Mouse (Mus musculus) cerebellum, postnatal 36 days (tissue): ENCODE measurements around the gene Tpmt.

Experiments used
- DNase-seq, 2 experiments: peaks; one replicate each; pipeline ENCODE4 v3.0.0; 2021 to 2022; ENCODE audit warnings: mixed read lengths in 2 of 2

Gene Tpmt

GRCm38 (mm10) chr13:47042024-47042633 is 2.4 kb downstream of the Tpmt start:
- DNase-seq = no peak

DNA sequence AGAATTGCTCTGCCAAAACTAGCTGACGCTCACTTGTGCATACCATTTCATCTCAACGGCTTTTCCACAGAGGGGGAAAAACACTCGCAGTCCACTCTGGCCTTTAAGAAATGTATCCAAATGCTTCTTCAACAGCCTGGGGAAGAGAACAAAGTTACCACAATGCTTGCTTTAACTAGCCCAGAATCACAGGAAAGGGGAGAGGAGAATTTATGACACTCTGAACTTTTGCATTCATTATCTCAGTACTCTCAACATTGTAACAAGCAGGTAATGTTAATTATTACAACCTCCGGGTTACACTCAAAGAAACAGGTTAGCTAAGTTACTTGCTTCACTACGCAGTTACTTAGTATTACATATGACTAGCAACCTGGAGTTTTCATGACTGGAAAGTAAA is 4.5 kb downstream of the Tpmt start:
- DNase-seq = no peak

GRCm38 (mm10) chr13:47037946-47038345 is 6.6 kb downstream of the Tpmt start:
- no peak for DNase-seq

GRCm38 (mm10) chr13:47033602-47034001 is 10.9 kb downstream of the Tpmt start:
- no peak for DNase-seq

- no peak for DNase-seq
Measured at GRCm38 (mm10) chr13:47030376-47031107, 14.0 kb downstream of the Tpmt start.

DNA sequence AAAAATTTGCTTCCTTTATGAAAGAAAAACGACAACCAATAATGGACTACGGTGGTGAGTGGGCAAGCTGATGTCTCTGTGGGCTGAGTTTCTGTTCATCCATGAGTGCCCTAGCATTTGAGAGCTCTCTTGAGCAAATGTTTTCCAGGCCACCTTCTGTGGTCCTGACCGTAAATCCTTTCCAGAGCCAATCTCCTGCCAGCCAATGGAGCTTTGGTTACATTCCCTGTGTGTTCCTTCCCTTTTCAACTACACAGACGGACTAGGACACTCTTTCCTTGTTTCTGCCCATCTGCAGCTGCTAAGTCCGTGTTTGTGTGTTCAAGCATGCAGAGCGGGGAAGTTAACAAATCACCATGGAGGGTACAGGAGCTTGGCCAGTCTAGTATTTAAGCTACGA is 23.7 kb downstream of the Tpmt start:
- no peak for DNase-seq

- DNase-seq = no peak
Measured at GRCm38 (mm10) chr13:47019774-47020173, 24.8 kb downstream of the Tpmt start.

DNA sequence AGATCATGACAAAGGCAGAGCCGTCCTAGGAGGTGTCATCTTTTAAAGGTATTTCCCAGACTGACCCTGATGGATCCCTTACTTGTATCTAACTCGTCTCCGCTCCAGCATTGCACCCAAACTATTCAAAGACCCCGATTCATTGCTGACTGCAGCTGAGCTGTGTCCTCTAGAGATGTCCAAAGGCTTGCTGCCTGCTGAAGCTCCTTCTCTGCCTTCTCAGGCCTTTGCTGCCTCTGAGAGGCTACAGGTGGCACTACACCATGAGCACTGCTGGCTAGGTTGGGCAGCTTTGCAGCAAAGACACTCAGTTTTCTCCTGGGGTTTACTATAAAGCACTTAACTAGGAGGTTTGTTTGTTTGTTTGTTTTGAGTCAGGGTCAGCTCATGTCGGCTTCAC is 27.3 kb downstream of the Tpmt start:
- DNase-seq = peak; percentile 58 to 59

DNA sequence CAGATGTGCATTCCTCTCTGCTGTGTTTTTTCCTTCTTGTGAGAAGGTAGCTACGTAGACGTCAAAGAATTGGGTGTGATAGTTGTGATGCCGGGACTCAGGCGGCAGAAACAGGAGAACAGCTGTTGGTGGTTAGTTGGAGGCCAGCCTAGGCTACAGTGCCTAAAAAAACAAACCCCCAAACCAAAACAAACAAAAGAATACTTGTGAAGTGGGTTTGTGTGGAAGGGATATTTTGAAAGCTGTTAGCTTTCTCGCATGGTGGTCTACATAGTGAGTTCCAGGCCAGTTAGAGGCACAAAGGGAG is 29.4 kb downstream of the Tpmt start:
- no peak for DNase-seq

DNA sequence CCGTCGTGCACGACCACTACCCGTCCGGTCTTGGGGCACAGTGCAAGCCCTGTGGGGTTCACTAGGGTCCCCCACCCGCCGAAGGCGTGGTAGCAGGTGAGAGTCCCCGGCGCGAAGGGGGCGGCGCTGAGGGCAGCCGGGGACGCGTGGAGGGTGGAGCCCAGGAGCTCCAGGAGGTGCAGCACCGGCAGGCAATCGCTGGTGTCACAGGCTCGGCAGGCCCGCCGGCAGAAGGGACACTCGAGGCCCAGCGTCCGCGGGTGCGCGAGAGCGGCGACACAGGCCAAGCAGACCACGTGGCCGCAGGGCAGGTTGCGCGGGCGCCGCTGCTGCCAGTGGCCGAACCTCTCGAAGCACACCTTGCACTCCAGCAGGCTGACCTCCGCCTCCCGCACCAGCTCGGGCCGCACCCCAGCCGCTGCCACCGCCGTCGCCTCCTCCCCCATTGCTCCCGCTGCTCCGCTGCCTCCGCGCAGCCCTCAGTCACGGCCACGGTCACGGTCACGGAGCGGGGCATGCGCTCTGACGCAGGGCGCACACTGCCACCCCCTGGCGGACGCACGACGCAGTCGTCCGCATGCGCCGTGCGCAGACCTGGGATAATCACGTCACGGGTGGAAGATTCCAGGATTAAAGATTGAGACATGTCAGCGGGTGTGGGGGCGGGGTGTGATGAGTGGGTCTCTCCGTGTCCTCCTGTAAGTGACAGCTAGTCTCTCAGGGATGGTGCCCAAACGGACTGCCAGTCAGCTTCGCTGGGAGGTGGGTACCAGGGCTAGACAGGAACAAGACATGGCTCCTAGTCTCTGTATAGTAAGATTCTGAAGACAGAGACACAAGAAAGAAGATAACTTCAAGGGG is 30.0 kb downstream of the Tpmt start, which contains the start of gene Nhlrc1:
Gene Nhlrc1, minus strand, starts transcription at position 517 of the 861 bp plus-strand sequence.
- DNase-seq = peak; percentile 84 to 85

DNA sequence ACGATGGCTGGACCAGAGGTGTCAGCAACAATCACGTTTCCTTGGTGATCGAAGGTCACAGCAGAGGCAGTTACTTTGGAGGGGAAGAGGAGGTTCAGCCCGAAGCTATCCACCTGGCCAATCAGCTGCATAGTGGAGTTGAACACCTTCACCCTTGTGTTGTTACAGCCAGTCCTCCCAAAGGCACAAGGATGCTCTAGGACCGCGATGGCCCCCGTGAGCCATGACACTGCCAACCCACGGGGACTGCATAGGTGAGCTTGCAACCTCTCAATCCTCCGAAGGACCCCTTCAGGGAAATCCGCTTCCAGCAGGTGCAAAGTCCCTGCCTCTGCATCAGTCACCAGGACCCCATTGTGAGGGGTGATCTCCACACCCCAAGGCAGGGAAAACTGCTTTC is 30.8 kb downstream of the Tpmt start:
- no peak for DNase-seq

- DNase-seq = no peak
Measured at GRCm38 (mm10) chr13:47001590-47001989, 42.9 kb downstream of the Tpmt start.

DNA sequence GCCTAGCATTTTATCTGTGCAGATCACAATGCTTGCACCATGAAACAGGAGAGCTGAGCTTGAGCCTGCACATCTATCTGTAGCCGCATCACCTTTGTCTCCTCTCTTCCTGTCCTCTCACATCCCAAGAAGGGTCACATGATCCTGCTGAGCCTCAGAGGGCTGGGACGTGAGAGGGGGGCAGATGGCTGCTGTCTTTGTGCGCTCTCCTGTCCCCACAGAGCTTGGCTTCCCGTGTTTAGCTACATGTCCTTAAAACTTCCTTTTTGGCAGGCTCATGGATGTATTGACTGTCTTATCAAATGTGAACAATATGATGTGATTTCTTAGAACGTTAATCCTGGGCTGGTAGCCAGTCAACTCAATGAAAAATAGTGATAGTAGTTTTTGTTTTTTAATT is 45.0 kb downstream of the Tpmt start:
- DNase-seq = no peak

DNA sequence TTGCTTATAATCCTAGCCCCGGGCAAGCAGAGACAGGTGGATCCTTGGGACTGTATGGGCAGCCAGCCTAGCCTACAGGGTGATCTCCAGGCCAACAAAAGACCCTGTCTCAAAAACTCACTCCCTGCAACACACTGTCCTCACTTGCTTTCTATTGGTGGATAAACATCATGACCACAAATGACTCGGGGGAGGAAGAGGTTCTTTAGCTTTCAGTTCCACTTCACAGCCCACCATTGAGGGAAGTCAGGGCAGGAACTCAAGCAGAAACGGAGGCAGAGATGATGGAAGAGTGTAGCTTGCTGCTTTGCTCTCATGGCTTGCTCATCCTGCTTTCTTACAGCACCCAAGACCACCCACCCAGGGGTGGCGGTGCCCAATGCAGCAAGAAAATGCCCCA is 47.2 kb downstream of the Tpmt start:
- no peak for DNase-seq

- DNase-seq = peak; percentile 59 to 66
Measured at GRCm38 (mm10) chr13:46993274-46993551, 51.3 kb downstream of the Tpmt start.

- peak; percentile 54 to 56 for DNase-seq
Measured at GRCm38 (mm10) chr13:46992516-46993273, 51.8 kb downstream of the Tpmt start.

GRCm38 (mm10) chr13:46990376-46991011 is 54.0 kb downstream of the Tpmt start:
- peak; percentile 34 to 43 for DNase-seq

DNA sequence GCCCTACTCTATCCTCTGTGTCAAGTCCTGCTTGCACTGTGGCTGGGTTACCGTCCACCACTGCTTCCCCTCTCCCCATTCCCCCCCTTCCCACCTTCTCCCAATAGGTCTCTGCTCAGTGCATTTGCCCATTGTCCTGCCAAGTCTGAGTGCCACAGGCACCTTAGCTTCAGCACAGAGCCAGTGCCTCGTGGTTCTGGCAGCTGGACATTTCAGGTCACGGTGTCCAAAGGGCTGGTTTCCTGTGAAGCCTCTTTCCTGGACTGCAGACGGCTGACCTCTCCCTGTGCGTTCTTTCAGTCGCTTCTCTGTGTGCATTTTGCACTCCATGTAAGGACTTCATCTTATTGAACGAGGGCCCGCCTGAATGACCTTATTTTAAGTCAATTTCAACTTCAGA is 56.6 kb downstream of the Tpmt start:
- DNase-seq = no peak

DNA sequence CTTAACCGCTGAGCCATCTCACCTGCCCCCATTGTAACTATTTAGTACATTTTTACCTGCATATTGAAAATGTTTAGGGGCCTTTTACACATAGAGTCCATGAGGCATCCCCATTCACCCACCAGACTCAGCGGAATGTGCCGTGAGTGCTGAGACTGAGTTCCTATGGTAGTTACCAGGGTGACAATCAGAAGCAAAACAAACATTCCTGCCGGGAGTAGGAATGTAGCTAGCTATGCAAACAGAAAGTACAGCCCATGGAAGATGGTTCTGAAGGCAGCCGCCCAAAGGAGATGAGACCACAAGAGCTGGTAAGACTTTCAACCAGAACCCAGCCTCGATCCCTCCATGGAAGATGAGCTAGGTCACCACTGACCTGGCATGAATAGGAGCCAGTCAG is 58.3 kb downstream of the Tpmt start:
- no peak for DNase-seq

DNA sequence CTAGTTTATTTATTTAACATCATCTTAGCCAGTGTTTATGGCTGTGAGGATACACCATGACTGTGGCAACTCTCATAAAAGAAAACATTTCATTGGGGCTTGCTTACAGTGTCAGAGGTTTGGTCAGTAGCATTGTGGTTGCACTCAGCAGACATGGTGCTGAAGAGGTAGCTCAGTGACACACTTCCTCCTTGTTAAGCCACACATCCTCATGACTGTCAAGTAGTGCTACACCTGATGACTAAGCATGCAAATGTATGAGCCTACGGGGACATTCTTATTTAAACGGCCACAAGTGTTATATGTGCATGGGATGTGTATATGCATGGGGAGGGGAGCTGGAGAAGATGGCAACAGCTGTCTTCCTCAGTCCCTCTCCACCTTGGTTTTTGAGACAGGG is 60.7 kb downstream of the Tpmt start:
- DNase-seq = no peak

DNA sequence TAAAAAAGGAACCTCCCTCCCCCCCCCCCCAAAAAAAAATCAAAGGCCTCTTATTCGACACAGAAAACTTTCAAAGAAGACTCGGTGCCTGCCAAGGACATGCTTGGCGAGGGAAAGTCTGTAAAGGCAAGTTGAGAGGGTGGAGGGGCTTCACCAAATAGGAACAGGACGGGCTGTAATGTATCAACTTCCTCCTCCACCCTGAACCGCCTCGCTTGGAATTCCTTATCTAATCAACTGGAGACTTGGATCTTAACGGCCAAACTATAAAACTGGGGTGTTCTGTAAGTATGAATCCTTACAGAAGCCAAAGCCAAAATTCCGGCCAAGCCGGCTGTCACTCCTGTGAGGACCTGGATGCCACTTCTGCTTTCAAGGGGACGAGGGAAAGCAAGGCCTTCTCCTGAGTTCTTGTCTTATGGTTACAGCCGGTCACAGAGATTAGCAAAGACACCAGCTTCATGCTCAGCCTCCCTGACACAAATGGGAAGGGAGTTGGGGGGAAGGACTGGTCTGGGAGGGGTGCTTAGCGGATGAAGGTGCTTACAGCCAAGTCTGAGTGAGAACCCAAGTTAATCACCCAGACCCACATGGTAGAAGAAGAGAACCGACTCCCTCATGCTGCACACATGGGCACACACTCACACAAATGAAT is 64.6 kb downstream of the Tpmt start:
- no peak for DNase-seq

GRCm38 (mm10) chr13:46976532-46976931 is 68.0 kb downstream of the Tpmt start:
- no peak for DNase-seq
